Mouse (Mus musculus) olfactory bulb, adult 2 months (tissue): Measurements from ENCODE around the gene Ndufs2. TPM values are rescaled to one million over a fixed set of nuclear protein-coding genes. Genes with fewer than 3 reads are reported as not detected.
A peak's percentile ranks its signal among the peaks of the same experiment; 100 is the strongest.
"Not testable (repeated sequence)": the region's sequence is repeated elsewhere in the genome, so short reads cannot be mapped to it uniquely, and the experiment has no call there.

ENCODE experiments used
- H3K27ac ChIP-seq: fragments of 200-500 bp; 2 replicates; pipeline ENCODE4 v1.5.1; 2012; ENCODE audit warnings: low read depth, low read length; ENCODE audit not compliant: insufficient read depth
- H3K4me1 ChIP-seq: fragments of 200-500 bp; 2 replicates; pipeline ENCODE4 v1.6.1; 2012; ENCODE audit warnings: low read length; ENCODE audit not compliant: control insufficient read depth, insufficient read depth
- H3K4me3 ChIP-seq: fragments of 200-500 bp; 2 replicates; pipeline ENCODE4 v1.5.1; 2012; ENCODE audit warnings: mild to moderate bottlenecking, low read depth, low read length, moderate library complexity; ENCODE audit not compliant: insufficient read depth
- CTCF ChIP-seq: fragments of 200-500 bp; IDR thresholded peaks from 2 replicates; pipeline ENCODE4 v1.5.1; 2012; ENCODE audit warnings: low read depth, mild to moderate bottlenecking, low read length, moderate library complexity; ENCODE audit not compliant: insufficient read depth
- POLR2A ChIP-seq: fragments of 200-500 bp; IDR thresholded peaks from 2 replicates; pipeline ENCODE4 v1.6.1; 2012; ENCODE audit warnings: mild to moderate bottlenecking, low read depth, low read length, moderate library complexity; ENCODE audit not compliant: insufficient read depth
- WGBS: fragments of 180-500 bp; shearing (Covaris S2); methylation state at CpG from one replicate; pipeline ENCODE4 v1.1.7; 2018; 5-methylcytosine and 5-hydroxymethylcytosine counted together
- polyA plus RNA-seq: library from polyadenylated mRNA; stranded (reverse); fragments of >200 nt; gene quantifications from 2 replicates; pipeline ENCODE4 v1.2.4, GENCODE M21; 2012; ENCODE audit warnings: low replicate concordance; ENCODE audit not compliant: missing spikeins, insufficient read depth, insufficient read length

Gene Ndufs2
- polyA plus RNA-seq, 1 experiment = not detected

DNA sequence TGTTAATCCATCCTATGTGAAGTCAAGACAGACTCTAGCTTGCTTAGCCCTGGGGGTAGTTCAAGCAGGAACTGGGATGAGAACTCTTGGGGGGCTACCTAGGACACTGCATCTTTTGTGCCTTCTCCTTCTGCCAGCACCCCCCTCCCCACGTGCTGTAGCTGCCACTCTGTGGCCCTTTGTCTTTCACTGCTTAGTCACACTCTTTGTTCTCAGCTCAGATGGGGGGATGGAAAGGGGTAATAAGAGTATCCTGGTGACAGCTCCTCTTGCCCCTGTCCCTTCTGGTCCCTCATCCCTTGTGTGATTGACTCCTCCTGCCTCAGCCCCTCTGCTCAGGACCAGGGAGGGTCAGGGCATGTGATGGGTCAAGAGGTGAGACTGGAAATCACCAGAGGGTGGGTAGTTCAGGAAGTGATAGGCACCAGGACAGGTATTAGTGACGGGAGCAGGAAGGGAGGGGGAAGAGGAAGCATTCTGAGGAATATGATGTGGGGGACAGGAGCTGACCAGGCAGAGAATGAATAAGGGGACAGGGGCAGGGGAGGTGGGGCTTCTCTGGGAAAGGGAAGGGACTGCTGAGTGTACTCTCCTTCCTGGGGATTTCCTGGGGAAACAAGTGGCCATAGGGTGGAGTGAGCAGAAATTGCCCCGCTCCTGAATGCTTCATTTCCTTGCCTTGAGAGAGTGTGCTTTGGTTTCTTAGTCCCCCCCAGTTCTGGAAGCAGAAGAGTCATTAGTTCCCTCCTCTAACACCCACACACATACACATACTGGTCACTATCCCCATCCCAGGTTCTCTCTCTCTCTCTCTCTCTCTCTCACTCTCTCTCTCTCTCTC lies 2.6 kb downstream of the Ndufs2 start:
- 59% methylated on average over 3 of the region's 3 CpGs for WGBS
- Histone ChIP-seq H3K4me1 (peaks cover 44% of the 10 kb centered on the region), H3K27ac (no peak overlapping the region), H3K4me3 (no peak overlapping the region)
- no peak for TF ChIP-seq POLR2A
- no peak for TF ChIP-seq CTCF

DNA sequence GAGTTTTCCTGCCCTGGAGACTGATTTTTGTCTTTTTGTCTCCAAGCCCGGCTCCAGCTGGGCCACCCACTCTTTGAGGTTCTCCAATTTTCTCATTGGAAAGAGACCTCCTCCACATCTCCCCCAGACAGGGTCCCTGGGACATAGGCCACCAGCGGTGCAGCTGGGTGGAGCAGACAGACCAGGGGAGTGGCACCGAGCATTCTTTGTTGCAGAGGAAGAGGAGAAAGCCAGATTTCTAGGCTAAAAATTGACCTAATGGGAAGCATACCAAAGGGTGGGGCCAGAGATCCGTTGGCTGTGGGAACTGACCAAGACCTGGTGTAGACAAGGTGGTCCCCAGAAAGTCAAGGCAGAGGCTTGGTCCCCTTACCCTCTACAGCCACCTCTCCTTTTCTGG lies 3.3 kb downstream of the Ndufs2 start:
- no peak for TF ChIP-seq POLR2A
- no peak for TF ChIP-seq CTCF
- H3K4me3 ChIP-seq = no peak overlapping the region
- WGBS = 23% methylated on average over 4 of the region's 4 CpGs
- peak overlapping the region; percentile 60; the same call in 1 of the 2 replicates for H3K27ac ChIP-seq
- peaks cover 44% of the 10 kb centered on the region for H3K4me1 ChIP-seq

DNA sequence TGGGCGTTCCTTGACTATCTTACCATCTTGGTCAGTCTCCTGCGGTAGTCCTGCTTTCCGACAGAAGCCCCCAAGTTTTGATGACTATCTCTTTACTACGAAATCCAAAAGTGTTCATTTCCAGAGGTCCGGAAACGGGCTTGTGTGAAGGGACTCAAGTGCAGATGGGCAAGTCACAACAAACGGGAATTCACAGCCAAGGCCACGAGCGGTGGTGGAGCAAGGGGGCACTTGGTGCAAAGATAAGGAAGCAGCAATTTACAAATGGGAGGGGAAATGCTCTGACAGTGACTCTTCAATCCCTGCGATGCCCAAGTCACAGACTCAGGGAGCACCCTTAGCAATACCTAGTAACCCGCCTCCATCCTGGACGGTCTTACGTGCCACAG lies 3.7 kb downstream of the Ndufs2 start:
- H3K4me3 ChIP-seq = peak overlapping the region; percentile 41
- H3K27ac ChIP-seq = peak overlapping the region; percentile 60
- 13% methylated on average over 13 of the region's 13 CpGs for WGBS
- peaks cover 39% of the 10 kb centered on the region for H3K4me1 ChIP-seq
- no peak for TF ChIP-seq POLR2A
- TF ChIP-seq CTCF = no peak

DNA sequence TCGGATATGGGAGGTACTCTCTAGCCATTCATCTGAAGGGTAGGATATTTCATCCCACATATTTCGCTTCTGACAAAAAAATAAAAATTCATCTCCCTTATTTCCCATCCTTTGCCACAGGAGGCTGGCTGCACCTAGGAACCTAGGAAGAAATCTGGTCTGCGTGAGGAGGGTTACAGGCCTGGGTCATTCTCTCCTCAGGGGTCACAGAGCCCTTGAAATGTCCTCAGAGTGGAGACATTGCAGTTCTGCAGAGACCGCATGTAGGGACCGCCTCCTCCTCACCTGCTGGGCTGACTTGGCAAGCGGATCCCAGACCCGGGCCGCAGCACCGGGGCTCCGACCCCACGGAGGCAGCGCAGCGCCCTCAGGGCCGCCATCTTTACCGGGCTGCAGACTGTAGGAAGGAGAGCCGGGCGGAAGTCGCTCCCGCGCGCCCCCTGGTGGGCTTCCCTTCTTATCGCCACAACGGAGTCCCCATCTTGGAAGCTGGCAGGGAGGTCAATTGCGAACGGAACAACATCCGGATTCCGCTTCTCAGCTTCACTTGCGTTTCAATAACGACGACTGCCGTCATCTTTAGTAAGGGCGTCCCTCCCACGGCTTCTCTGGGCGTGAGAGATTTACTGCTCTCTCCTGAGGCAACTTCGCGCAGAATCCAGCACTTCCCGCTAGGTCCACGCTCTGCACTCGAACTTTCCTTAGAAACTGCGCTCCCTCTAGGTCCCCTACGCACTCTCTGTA lies 4.3 kb downstream of the Ndufs2 start:
- Histone ChIP-seq H3K27ac (peak overlapping the region; percentile 97), H3K4me1 (peaks cover 33% of the 10 kb centered on the region), H3K4me3 (peak overlapping the region; percentile 97)
- TF ChIP-seq POLR2A (peak; percentile 78), CTCF (peak; percentile 85)
- WGBS = under 1% methylated on average over 41 of the region's 41 CpGs

DNA sequence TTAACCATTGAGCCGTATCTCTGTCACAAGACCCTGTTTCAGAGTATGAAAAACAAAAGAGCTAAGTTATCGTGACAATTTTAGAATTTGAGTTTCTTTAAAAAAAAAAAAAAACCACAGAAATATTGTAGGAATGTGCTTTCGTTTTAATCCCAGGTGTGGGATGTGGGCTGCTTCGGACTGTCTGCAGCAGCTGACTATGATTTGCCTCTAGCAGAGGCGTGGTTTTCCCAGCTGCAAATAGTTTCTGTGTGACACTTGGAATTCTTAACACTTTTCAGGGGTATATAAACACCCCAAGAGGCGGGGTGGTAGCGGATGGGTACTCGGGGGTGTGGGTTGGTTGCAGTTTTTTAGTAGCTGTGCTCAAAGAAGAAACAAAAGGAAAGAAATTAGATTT lies 5.8 kb downstream of the Ndufs2 start:
- 59% methylated on average over 8 of the region's 8 CpGs for WGBS
- Histone ChIP-seq H3K4me3 (no peak overlapping the region), H3K4me1 (peaks cover 27% of the 10 kb centered on the region), H3K27ac (no peak overlapping the region)
- TF ChIP-seq POLR2A = no peak
- no peak for TF ChIP-seq CTCF

DNA sequence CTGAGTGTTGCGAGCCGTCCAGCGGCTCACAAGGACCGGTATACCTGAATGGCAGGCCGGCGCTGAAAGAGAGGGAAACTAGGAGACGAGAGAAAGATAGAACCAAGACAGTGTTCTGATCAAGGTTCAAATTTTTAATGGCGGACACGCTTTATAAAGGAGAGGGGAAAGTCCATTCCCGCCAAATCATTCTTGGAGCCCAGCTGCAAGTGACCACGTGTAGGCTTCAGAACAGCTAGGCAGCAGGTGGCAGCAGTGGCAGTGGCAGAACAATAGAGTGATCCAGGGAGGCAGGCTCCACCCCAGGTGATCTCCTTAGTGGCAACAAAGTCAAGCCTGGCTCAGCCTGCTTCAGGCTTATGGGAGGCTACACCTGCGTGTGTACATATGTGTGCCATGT lies 9.2 kb downstream of the Ndufs2 start:
- WGBS = 79% methylated on average over 12 of the region's 12 CpGs
- not testable (repeated sequence) for H3K27ac ChIP-seq, H3K4me3 ChIP-seq
- peaks cover 14% of the 10 kb centered on the region for H3K4me1 ChIP-seq

DNA sequence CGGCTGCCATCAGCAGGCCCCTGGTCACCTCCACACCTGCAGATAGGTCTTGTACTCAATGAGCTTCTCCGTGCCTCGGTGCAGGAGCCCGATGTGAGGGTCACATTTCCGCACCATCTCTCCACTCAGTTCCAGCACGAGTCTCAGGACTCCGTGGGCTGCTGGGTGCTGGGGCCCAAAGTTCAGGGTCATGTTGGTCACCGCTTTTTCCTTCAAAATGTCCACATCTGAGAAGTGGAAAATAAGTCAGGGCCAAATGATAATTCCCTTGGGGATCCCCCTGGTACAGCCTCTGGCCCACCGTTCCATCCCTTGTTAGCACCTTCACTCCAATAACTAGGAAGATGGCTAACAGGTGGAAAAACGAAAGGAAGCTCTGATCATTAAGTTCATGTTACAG lies 10.3 kb downstream of the Ndufs2 start:
- H3K4me1 ChIP-seq = peaks cover 14% of the 10 kb centered on the region
- H3K27ac ChIP-seq = no peak overlapping the region
- WGBS = 91% methylated on average over 10 of the region's 10 CpGs
- no peak for TF ChIP-seq POLR2A
- TF ChIP-seq CTCF = no peak
- no peak overlapping the region for H3K4me3 ChIP-seq

DNA sequence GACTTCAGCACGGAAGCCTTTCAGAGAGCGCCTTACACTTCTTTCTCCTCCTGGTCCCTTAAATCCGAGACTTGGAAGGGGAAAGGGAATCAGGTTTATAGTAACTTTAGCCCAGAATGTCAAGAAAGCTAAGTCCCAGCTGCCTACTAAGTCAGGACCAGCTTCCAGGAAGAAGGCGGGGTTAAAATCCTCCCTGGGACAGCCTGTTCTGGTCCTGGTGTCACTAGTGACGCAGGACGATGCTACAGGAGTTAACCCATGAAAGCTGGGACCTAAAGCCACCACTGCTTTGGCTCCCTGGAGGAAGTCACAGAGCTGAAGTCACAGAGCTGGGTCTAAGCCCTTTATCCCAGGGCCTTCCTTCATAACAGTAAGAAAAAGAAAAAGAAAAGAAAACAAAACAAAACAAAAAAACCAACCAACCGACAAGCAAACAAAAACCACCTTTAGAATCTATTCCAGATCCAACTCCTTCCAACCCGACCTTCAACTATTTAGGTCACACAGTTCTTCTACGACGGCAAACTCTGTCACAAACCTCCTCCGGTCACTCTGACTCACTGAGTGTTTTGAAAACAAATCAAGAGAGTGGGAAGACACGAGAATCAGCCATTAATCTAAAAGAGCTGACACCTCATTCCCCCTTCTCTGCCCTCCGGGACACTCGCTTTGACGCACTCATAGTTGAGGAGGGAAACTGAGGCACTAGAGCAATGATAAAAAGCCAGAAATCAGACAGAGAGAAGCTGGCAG lies 11.0 kb downstream of the Ndufs2 start:
- no peak overlapping the region for H3K27ac ChIP-seq
- no peak overlapping the region for H3K4me3 ChIP-seq
- WGBS = 58% methylated on average over 15 of the region's 15 CpGs
- peaks cover 11% of the 10 kb centered on the region for H3K4me1 ChIP-seq
- TF ChIP-seq CTCF = no peak
- TF ChIP-seq POLR2A = no peak

DNA sequence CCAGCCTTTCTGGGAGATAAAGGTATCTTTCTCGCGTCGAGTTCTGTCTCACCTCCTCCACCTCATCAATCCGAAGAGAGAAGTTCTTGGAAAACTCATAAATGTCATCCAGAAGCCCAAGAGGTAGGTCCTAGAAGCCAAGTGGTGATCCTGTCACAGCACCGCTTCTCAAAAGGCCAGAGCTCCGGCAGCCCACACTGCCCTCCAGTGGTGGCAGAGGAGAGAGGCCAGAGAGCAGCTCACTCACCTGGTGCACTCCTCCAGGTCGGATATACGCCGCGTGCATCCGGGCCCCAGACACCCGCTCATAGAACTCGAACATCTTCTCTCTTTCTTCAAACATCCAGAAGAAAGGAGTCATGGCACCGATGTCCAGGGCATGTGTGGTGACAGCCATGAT lies 12.7 kb downstream of the Ndufs2 start:
- peaks cover 8% of the 10 kb centered on the region for H3K4me1 ChIP-seq
- 70% methylated on average over 14 of the region's 14 CpGs for WGBS
- no peak overlapping the region for H3K4me3 ChIP-seq
- H3K27ac ChIP-seq = no peak overlapping the region
- TF ChIP-seq CTCF (peak; percentile 56), POLR2A (no peak)
